Mouse (Mus musculus): ENCODE results near the gene Map3k6.
A peak's percentile ranks its signal among the peaks of the same experiment; 100 is the strongest.

Gene Map3k6

DNA sequence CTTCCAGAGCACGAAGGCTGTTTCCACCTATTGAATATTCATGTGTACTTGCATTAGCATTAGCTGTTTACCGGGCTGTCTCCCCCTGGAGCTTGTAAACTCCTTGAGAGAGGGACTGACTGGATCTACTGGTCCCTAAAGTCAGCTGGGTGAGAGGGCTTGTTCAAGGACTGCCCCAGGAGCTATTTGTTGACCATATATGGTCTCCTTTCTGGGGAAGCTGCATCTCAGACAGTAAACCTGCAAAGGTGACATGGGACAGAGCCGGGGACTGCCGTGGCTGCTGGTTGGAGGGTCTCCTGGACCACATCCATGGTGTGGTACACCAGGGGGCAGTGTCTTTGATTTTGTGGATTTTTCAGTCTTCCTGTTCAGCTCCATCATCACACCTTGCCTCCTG, 42.0 kb downstream of the Map3k6 start:
- no peak for DNase-seq (ENCODE audit: low spot score in 2 of 2)

DNA sequence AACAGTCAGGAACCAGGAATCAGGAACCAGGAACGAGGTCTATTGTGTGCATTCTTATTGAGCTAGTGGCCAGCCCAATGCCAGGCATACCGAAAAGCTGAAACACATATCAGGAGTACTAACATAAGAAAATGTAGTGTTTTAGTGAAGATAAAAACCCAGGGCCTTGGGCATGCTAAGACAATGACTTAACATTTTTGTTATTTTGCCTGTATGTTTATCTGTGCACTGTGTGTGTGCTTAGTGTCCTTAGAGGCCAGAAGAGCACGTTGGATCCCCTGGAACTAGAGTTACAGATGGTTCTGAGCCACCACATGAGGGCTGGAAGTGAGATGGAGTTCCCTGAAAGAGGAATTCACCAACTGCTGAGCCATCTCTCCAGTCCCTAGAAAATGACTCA, 44.7 kb downstream of the Map3k6 start:
- no peak for DNase-seq (ENCODE audit: low spot score in 2 of 2)

DNA sequence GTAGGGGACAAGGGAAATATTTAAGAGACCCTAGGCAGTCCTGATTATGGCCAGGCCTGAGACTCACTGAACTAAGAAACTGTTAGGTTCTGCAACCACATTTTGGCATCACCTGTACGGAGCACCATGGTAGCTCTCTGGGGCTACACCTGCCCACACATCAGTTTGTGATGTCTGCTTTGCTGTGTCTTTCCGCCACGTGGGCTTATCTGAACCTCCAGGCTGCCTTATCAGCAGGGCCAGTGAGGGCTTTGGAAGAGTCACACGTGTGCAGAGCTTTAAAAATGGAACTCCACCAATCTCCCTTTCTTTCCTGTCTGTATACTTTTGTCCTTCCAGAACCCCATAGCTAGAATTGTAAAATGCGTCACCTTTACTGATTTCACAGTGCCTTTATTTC, 45.3 kb downstream of the Map3k6 start:
- DNase-seq (ENCODE audit: low spot score in 2 of 2), result no peak

DNA sequence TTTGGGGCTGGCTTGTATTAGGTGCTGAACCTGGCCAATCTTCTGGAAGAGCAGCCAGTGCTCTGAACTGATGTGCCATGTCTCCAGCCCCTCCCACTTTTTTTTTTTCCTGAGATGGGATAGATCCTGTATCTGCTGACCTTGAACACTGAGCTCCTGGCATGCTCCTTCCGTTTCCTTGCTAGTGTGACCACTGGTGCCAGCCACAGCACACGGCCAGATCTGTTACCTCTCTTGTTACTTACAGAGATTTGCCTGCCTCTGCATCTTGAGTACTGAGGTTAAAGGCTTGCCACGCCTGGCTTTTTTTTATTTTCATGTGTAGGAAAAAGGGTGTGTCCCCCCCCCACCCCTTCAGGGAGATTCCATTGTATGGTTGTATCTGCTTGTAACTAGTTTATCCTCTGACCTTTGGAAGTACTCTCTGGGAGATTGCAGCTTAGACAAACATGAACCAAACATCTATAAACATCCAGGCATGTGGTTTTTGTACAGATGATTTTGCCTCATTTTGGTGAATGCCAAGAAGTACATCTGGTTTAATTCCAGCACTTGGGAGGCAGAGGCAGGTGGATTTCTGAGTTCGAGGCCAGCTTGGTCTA, 46.0 kb downstream of the Map3k6 start:
- DNase-seq (ENCODE audit: low spot score in 2 of 2), result no peak

DNA sequence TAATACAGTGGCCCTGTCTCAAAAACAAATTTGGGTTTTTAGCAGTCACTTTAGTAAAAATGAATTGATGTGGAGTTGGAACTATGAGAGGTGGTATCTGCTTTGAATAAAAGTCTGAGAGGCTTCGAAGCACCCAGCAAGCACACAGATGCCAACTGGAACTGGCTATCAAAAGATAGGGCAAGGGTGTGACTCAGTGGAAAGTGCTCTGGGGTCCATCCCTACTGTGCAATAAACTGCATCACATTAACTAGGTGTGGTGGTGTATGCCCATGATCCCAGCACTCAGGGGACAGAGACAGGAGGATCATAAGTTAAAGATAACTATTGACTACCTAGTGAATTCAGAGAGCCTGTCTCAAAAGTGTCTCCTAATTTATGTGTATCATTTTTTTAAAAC, 50.6 kb downstream of the Map3k6 start:
- no peak for DNase-seq (ENCODE audit: low spot score in 2 of 2)

DNA sequence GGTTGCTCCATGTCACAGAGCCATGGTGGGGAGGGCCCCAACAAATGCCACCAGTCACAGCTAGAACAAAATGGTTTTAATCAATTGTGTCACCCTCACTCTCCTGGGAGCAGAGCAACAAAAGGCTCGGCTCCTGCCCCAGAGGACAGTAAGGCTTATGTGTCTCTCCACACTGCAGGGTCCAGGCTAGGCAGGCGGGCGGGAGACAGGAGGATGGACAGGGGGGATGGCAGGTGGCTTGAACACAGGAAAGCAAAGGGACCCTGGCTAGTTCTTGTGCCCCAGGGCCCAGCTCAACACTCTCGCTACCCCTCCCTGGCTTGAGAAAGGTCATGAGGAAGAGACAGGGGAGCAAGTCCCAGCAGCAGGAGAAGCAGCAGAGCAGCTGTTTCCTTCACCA, 51.8 kb downstream of the Map3k6 start:
- no peak for DNase-seq (ENCODE audit: low spot score in 2 of 2)

DNA sequence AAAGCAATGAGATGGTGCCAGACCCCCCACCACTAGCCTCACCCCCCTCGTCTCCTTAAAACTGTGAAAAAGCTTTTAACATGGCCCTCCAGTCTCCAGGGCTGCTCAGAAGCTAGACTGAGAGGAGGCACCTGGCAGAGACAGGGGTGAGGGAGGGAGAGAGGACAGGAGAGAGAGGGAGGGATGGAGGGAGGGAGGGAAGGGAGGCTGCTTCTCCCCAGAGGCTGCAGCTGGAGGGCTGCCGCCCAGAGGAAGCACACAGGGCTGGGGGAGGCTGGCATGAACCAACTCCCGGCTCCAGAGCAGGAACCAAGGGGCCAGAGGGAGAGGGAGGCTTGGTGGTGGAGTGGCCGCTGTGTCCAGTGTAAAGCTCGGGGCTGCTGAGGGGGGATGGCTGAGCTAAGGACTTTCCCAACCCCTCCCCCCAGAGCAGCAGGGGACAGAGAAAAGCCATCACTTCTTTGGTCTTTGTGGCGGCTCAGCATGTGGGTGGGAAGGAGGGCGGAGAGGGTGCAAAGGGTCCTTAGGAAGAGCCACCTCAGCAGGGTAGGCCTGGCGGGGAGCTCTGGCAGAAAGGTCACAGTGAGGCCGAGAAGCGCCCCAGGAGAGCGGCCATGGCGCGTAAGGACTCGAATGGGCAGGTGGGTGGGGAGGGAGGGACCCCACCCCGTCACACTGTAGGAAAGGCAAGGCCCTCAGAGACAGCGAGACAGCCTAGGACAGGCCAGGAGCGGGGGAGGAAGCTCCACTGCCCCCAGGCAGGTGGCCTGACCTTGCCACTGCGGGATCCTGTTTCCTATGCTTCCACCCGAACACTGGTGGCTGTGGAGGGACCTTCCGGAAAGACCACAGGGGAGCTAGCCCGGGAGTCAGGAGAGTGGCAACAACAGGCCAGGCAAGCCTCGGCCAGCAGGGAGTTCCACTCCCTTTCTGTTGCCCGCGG, 52.6 kb downstream of the Map3k6 start:
- DNase-seq (ENCODE audit: low spot score in 2 of 2), result no peak

DNA sequence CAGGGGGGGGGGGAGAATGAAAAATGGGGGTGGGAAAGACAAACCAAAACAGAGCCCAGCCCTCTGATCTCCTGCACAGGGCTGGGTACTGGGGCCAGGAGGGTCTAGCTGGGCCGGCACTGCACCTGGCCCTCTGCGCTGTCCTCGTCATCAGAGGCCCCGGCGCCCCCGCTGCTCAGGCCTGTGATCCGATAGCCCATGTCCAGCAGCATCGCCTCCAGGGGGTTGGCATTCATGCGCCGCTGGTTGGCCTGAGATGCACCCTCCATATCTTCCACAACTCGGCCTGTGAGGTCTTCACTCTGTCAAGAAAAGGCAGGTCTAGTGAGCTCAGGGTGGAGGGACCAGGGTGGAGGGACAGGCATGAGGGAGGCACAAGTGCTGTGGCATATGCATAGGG, 53.5 kb downstream of the Map3k6 start:
- no peak for DNase-seq (ENCODE audit: low spot score in 2 of 2)

DNA sequence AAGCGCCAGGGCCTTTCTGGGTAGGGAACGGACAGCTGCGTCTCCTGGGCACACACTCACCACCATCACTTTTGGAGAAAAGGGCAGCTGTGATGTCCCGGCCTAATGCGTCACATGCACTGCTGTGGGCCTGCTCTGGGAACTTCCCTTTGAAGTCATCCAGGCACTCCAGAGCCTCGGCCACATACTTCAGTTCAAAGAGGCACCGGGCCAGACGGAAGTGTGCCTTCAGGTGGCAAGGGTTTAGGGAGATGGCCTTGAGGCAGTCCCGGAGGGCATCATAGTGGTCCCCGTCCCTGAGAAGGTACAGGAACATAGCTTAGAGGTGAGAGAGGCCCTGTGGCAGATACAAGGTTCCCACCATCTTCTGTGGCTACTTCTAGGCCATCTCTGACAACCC, 56.7 kb downstream of the Map3k6 start:
- no peak for DNase-seq (ENCODE audit: low spot score in 2 of 2)

DNA sequence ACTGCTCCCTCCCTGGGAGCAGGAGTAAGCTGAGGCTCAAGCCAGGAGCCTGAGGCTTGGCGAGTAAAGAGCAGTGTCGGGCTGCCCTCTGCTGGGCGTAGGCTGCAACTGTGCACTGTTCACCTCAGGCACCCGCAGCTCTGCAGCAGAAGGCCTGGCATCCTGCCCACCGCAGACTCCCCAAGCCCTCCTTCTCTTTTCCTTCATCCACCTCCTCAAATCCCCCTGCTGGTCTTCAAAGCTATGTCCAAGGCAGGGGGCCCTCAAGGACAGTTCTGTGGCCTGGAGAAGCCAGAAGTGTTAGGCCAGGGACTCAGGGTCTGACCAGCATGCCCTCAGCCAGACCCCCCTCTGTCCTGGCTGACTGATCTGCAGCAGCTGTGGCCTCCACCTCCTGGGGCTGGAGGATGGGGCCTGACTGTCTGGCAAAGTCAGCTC, 57.2 kb downstream of the Map3k6 start:
- peak; percentile 60 to 79 for DNase-seq (ENCODE audit: low spot score in 2 of 2)

DNA sequence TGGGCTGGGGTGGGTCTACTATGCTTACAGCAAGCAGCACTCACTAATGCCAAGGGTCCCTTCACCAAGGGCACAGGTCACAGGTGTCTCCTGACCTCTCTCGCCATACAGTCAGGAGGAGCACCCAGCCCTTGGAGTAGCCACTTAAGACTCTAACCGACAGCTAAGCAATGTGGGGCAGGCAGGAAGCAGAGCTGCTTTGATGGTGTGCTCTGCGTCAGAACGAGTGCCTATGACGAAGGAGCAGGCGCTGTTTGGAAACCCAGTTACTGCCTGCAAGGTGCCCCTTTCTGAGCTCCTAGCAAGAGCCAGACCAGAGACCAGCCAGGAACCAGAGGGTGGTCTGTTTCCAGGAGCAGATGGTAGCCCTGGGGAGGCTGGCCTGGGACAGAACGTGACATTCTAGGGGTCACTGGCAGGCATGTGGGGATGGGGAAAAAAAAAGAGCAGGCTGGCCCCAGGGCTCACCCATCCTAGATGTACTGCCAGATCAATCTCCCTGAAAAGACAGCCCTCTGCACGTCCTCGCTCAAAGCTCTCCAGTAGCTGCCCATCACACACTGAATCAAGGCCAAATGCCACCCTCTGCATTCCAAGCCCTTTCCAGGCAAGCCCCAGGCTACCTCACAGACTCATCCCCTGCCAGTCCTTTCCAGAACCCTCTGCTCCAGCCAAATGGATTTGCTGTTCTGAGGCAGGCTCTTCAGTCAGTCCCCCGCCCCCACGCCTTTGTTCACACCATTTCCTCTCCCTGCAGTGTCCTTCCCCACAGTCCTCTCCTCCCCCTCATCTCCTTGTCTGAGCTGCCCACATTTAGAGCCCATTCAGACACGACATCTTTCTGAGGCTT, 58.1 kb downstream of the Map3k6 start:
- DNase-seq (ENCODE audit: low spot score in 2 of 2), result no peak

DNA sequence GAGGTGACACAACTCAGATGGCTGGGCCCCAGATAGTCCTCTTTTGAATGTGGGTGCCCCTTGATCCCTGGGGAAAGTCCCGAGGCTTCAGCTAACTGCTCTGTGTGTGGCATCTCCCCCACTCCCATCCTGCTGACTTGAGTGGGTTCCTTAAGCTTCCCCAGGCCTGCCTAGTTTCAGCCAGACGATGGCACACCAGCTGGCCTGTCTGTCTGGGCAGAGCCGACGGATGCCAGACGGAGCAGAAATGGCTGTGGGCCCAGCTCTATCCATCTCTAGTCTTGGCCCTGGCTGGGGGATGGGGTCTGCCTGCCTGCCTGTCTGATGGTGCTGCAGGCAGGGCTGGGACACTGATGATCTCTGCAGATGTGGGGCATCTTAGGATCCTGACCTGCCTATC, 59.1 kb downstream of the Map3k6 start:
- DNase-seq (ENCODE audit: low spot score in 2 of 2), result no peak

DNA sequence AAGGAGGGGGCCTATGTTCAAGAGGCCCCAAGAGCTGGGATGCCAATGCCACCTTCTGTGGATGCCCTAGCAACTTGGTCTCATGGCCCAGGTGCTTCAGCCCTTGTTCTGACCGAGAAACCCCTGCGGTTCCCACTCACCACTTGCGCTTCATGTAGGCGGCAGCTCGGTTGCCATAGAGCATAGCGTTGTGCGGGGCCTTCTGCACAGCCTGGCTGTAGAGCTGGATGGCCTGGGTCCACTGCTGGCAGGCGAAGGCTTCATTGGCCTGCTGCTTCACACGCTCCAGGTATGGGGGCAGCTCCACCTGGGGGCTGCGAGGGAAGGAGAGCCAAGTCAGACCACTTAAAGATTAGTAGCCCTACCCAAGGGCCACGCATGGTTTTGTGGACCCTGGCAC, 59.8 kb downstream of the Map3k6 start:
- DNase-seq (ENCODE audit: low spot score in 2 of 2), result no peak

DNA sequence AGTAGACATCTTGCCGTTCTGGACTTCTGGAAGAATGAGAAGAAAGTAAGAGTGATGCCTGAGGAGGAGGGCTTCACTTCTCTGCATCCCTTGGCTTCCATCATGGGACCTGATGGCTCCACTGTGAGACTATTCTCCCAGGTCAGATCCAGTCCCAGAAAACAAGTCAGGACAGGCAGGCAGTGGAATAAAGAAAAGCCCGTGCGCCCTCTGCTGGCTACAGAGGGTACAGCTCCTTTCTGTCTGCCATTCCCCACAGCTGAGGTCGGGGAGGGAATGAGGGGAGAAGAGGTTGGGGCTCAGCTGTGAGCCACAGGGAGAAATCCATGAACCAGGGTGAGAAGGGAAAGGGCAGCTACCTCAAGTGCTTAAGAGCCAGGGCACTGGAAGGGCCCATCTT, 61.2 kb downstream of the Map3k6 start:
- DNase-seq (ENCODE audit: low spot score in 2 of 2), result peak in 1 of 2 experiments; percentile 74

All from urinary bladder, adult 18-20 months (tissue).